Mouse (Mus musculus): Measurements from ENCODE around the gene Galr2.

Gene Galr2

DNA sequence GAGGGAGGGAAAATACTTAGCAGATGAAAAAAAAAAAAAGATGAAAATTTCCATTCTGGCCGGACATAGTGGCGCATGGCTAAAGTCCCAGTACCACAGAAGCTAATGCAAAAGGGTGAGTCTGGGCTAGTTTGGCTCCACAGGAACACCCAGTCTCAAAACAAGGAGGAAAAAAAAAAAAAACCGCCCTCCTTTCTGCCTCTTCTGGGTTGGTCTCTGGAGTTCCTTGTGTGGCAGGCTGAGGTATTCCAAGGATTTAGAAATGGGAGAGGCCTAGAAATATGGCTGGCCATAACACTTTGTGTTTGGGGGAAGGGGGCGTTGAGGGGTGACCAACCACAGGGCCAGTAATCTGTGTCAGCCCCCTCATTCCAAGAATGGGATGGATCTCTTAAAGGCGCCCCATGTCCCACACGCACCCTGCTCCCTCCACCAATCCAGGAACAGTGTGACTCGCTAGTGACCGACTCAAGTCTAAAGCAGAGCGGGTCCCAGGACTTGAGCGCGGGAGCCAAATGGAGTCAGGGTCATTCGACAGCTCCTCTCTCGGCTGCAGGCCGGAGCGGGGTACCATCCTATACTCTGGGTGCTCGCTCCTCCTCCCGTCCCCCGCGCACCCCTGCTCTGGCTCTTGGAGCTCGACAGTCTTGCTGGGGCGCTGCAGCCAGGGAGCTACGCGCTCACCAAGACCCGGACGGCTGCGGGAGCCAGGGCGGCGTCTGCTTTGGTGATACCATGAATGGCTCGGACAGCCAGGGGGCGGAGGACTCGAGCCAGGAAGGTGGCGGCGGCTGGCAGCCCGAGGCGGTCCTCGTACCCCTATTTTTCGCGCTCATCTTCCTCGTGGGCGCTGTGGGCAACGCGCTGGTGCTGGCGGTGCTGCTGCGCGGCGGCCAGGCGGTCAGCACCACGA lies at the start of gene Galr2:
Gene Galr2 (plus strand): TSS at position 189 of the 913 bp plus-strand sequence.
- no peak for DNase-seq (ENCODE audit: low spot score)

DNA sequence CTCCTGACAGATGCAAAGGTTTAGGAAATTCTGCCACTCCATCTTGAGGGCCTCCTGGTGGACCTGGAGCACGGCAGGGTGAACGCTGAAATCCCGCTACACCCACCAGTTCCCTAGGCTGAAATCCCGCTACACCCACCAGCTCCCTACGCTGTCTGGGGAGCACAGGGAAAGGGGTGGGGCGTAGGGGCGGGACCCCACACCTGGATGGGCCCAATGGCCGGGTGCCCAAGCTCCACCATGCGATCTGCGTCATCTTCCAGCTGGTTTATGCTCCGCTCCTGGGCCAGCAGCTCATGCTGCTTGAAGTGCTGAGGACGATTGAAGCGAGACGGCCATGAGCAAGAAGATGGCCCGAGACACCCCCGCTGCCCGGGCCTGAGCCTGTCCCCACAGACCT lies 48.3 kb upstream of the Galr2 start:
- DNase-seq (ENCODE audit: low spot score): no peak

DNA sequence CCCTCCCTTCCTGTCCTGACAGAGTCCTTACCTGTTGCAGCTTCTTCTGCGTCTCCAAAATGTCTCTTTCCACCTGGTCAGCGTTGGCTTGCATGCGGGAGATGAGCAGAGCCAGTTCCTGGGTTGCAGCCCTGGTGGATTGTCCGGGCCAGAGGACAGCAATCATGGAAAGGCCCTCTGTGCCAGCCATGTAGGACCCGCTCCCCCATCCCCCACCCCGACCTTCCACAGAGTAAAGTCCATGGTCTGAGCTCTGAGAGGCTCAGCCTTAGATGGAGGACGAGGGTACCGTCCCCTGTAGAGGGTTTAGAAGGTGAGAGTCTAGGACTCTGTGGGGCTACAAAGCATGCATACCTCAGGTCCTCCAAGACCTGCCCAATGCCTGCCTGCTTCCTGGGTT lies 45.8 kb upstream of the Galr2 start:
- DNase-seq (ENCODE audit: low spot score): no peak

DNA sequence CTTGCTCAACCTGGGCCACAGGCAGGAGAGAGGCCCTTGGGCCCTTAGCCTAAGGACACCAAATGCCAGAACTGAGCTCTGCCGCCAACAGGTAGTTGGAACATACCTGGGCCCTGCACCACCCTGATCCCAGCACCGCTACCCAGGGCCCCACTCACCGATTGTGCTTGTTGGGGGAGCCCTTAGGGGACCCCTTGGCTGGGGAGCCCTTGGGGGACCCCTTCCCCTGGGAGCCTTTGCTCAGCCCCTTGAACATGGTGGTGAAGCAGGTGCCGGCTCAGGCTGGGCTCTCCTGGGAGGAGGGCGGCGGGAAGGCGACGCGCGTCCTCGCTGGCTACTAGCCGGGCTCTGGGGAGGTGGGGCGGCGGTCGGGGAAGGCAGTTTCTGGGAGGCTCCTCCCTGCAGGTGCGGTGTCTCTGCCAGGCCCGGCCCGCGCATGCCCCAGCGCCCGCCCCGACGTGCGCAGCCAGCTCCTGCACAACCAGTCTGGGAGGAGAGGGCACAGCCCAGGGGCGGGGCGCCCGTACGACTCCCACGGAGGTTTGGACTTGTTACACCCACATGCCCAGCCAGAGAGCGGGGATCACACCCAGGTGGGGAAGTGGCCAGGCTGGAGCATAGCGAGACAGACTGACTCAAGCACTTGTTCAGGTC lies 42.9 kb upstream of the Galr2 start, which contains the start of gene Evpl:
Gene Evpl (minus strand): TSS at position 336 of the 654 bp plus-strand sequence.
- peak; percentile 41 for DNase-seq (ENCODE audit: low spot score)

DNA sequence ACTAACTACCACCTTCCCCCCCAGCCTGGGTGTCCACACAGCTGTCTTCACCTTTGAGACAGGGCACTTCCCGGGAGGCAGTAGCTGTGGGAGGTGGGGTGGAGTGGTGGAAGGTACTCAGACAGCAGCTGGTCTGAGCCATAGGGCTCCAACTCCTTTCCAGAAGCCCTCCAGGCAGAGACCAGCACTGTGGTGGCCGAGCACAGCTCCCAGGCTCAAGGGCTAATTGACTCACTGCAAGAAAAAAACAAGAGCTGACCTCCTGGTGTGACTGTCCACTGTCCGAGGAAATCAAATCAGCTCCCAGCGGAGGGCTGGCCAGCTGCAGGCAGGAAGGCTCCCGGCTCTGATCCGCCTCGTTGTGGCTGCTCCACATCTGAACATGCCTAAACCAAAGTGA lies 40.9 kb upstream of the Galr2 start:
- no peak for DNase-seq (ENCODE audit: low spot score)

DNA sequence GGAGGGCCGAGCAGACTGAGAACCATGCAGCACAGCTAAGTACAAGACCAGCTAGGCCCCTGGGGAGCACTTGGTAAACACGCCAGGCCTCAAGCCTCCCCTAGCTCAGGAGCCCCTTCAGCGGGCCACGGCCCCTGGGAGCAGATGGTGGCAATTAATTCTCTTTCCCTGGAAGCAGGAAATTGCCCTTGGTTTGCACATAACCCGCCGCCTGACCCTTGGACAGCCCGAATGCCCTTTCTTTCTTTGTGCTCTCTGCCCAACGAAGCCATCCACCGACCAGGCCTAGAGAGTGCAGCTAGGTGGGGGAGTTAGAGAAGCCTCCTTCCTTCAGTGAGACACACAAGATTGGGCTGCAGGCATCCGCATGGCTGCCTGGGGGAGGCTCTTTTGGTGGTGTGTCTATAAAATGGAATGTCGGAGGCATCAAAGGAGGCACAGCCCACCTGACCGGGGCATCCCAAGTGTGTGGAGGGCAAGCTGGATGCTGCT lies 38.9 kb upstream of the Galr2 start:
- DNase-seq (ENCODE audit: low spot score): no peak

DNA sequence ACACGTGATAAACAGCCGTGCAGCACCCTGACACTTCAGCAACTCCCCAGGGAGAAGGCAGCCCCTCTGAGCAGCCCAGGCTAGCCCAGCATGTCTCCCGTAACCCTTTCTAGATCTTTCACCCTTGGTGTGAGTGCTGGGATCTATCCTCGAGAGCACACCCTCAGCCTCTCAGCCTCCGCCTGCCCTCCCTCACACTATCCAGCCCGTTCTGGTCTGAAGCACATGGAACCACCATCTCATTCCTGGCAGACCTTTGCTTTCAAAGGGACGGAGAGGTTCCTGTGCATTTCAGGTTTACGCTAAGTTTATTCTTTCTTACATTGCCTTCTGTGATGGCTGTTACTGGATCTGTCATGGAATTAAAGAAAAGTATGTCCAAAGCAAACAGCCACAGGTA lies 36.2 kb upstream of the Galr2 start:
- no peak for DNase-seq (ENCODE audit: low spot score)

DNA sequence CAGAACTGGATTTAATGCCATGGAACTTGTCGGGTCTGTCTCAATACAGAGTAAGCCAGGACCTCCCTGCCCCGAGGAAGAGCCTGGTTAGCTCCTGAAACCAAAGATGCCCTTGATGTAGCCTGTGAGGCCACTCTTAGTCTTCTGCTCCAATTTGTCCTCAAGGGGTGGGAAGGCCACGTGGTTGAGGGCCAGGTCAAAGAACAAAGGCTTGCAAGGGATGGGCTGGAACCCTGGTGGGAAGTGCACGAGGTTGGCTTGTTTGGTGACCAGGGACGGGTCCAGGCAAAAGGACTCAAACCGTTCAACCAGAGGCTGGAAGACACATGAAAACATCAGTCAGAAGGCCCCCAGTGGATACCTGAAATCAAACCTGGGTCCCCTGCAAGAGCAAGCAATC lies 35.1 kb upstream of the Galr2 start:
- DNase-seq (ENCODE audit: low spot score): no peak

DNA sequence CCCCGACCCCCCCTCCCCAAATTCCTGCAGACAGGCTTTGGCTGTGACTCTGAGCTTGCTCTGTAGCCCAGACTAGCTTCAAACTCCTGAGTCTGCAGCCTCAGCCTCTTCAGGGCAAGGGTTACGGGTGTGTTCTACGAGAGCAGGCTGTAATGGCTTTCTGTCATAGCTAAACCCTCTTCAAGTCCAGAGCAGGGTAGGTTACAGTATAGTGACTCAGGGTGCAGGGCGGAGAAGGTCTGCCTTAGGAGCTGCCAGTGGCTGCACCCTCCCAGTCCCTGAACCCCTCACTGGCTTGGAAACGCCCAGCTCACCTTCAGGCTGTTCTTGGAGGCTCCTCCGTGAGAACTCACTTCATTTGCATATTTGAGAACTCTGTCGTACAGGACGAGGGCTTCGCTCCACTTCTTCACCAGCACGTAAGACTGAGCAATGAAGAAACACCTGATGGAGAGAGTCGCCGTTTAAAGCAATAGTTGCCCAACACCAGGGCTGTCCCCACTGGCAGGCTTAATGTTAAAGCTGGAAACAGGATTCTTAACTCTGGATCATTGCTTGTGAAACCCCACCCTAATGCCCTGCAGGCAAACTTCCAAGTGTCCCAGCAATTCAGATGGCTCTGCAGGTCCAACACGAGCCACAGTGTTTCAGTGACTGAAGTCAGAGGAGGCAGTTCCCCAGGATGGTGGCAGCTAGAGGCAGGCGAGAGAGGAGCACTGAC lies 33.1 kb upstream of the Galr2 start:
- DNase-seq (ENCODE audit: low spot score): no peak

DNA sequence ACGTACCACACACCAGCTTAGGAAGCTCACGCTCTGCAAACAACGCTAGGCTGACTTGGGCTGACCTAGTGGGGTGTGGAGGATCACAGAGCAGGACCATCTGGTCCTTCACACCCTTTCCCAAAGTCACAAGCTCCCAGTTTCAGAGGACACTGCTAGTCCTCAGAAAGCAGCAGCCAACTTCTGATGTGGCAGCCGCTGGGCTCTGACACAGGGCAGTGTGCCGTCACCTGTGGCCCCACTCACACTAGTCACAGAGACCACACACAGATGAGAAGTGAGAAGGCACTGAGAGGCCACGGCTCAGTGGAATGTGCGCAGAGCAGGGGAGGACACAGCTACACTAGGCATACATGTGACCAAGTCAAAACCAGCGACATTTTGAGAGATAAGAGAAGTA lies 29.8 kb upstream of the Galr2 start:
- DNase-seq (ENCODE audit: low spot score): no peak

DNA sequence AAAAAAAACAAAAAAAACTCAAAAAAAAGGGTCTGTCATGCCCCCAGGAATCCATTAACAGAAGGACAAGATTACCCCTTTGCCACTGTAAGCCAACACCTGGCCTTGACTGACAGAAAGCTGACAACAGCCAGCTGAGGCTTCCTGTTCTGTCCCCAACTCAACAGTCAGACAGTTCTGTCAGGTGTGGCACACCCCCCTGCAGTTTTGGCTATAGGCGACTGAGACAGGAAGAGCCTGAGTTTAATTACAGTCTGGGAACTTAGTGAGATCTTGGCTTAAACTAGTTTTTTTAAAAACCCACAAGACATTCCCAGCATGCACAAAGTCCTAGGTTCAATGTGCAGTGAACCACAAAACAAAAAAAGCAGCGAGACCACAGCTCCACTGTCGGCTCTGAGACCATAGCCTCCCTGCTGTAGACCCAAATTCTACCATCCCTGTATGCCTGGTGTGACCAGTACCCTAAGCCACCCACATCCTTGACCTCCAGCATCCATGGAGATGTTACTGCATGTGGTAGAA lies 27.6 kb upstream of the Galr2 start:
- DNase-seq (ENCODE audit: low spot score): no peak

DNA sequence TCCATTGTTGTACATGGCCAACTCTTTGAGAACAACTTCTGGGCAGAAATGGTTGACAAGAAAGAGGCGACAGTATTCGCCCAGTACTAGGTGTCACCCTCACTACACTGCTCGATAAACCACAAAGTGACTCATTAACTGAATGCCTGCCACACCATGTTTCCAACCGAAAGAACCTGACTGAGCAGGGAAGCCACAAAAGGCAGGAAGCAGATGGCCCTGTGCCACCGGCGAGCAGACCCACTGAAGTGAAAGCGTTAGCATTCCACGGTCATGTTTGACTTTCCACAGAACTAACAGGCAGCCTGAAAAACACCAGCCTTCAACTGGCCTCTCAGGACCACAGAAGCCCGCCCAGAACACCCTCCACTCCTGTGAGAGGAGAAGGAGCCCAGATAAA lies 26.1 kb upstream of the Galr2 start:
- peak; percentile 25 for DNase-seq (ENCODE audit: low spot score)

DNA sequence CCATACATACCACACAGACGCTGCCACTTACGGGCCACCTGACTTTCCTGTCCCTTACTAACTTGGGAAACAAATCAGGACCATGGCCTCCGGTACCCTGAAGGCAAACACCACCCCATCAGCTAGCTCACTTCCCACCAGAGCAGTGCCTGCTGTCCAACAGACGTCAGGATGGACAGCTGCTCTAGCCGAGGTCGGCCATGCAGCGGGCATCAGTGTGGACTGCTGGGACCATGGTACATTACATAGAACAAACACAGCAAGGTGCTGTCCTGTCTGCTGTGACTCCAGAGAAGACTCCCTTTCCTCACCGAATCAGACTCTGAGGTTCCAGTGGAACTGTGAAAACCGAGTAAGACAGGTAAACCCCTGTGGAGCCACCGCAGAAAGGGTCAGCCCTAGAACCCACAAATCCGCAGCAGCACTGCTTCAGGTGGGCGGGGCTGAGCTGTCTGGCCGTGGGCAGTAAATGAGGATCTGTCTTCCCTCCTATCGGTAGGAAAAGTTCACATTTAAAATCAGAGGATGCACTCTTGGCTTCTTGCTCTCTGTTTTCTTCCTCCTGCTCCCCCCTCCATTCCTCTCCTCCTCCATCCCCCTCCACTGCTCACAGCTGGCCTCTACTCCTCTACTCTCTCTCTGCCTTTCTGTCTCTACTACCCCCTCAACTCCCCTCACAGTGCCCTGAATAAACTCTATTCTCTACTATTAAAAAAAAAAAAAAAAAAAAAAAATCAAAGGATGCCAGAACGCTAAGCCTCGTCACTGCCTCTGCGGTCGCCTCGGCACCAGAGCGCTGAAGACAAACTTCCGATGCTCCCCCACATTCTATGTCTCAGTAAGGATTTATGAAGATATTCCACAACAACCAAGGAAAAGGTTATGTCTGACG lies 25.4 kb upstream of the Galr2 start:
- peak; percentile 14 for DNase-seq (ENCODE audit: low spot score)

DNA sequence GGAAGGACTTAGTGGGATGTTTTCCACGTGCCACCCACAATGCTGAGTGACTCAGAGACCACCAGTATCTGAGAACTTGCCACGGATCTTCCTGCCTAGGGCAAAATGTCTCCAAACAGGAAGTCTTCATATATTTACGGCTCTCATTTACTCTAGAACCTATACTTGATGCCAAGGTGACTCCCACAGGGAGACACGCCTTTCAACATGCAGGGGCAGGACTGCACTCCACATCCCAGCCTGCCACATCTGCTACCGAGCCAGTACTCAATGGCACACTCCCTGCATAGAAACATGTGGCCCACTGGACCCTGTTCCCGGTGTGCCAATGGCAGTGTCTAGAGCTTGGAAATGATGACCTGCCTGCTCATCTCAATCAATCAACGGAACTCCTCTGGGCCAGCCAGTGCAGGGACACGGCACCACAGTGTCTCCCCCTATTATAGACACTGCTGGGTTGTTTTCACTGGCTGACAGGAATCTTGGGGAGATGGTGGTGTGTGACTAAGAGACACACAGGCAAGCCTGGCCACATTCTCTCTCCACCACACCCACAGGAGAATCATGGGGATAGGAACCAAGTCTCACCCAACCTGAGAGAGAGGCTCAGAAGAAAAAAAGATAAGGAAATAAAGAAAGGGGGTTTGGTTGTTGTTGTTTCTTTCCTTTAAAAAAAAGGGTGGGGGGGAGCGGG lies 24.6 kb upstream of the Galr2 start:
- DNase-seq (ENCODE audit: low spot score): peak; percentile 17

DNA sequence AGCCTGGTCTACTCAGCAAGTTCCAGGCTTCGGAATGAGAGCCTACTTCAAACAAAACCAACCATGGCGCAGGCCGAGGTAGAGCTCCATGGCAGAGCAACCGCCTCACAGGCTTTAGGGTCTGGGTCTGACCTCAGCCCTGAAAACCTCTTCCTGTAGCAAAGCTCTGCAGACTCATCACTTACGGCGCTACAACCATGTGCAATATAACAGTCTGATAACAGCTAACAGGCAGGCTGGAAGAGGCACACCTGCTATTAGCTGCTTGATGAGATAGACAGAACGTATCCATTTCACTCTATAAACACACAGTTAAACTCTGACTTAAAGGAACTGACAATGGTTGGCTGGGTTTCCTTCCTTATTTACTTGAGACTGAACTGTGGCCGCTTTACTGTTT lies 21.3 kb upstream of the Galr2 start:
- DNase-seq (ENCODE audit: low spot score): no peak

DNA sequence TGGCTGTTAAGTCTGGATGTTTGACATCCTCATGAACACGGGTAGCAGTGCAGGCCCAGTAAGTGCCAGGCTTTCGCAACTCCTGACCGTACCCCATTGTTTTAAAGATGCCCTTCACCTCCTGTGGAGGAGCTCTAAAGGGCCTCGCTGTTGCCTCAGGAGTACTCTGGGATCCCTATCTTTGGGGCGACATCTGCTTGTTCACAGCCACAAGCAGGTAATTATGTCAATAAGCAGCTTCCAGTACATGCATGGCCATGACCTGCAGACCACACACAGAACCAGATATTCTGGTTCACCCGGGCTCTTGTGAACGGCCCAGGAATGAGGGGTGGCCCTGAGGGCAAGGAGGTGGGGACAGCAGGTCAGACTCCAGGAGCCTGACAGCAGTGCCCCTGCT lies 20.5 kb upstream of the Galr2 start:
- DNase-seq (ENCODE audit: low spot score): no peak

DNA sequence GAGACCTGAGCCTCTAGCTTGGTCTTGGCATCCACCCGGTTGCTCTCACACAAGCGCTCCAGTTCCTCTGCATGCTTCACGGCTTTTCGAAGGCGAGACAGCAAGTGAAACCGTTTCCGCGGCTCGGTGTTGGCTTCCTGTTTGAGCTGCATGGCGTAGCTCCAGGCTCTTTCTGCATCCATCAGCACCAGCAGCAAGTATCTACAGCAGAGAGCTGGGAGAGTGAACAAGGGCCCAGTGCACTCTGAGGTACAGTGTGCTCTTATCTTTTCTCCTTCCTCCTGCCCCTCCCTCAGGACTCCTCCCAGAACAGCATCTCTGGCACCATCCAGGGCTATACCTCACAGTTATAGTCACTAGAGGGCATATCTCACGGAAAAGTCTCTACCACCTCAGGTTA lies 15.4 kb upstream of the Galr2 start:
- no peak for DNase-seq (ENCODE audit: low spot score)

DNA sequence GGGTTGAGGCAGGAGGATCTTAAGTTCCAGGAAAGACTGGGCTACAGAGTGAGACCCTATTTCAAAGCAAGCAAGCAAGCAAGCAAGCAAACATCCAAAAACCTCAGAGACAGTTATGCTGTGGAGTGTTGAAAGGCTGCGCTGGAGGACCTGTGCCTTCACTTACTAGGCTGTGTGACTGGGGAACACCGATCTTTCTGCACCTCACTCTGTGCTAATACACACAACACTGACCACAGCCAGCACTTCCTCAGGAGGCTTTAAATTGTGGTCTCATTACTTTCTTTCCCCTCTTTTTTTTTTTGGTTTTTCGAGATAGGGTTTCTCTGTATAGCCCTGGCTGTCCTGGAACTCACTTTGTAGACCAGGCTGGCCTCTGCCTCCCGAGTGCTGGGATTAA lies 14.9 kb upstream of the Galr2 start:
- no peak for DNase-seq (ENCODE audit: low spot score)

DNA sequence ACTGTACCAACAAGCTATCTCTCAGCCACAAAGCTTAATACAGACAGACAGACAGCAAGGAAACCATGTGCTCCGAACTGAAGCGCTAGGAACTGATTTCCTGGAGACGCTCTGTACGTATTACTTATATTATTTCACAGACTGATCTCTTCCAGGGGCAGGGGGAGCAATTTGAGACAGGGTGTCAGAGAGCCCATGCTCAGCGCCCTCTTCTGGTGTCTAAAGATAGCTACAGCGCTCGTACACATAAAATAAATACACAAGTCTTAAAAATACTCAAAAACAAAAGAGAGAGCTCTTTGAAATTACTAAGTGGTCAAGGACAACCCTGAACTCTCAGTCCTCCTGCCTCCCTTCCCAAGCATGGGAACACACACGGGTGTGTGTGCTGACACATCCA lies 13.1 kb upstream of the Galr2 start:
- no peak for DNase-seq (ENCODE audit: low spot score)

DNA sequence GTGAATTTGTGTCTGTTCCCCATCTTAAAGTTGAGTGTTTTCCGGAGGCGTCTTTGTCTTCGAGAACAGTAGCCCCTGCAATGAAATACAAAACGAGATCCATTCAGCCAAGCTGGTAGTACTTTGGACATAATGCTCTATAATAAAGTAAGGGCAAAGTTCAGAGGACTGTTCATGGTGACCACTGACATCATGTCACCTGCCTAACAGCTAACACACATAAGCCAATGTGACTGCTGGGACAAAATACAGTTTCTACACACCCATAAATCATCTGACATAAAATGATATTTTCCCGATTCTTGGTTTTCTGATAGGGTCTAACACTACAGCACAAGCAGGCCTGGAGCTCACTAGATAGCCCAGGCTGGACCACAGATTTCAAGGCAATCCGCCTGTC lies 12.4 kb upstream of the Galr2 start:
- no peak for DNase-seq (ENCODE audit: low spot score)

DNA sequence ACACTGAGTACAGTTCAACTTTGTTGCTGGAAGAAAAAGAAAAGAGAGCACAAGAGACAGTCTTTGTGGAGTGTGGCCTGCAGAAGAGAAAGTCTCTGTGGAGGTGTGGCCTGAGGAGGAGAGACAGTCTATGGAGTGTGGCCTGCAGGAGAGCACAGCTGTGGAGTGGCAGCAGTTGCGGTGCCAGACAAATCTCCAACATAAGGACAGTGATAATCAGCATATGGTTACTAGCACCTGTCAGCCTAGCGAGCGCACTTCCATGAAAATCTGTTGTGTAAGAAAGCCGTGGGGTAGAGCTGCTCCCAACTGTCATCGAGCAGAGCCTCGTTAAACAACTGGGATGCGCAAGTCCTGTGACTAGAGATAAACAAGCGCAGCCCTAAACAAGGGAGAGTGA lies 11.2 kb upstream of the Galr2 start:
- DNase-seq (ENCODE audit: low spot score): no peak
